Mouse (Mus musculus) embryo, embryonic 10.5 days (tissue): ENCODE results near the gene Gpld1.
"Not testable (repeated sequence)": the region's sequence is repeated elsewhere in the genome, so short reads cannot be mapped to it uniquely, and the experiment has no call there.

Experiments used
- DNase-seq: peaks from one replicate; pipeline ENCODE4 v3.0.0-alpha.2; 2015; ENCODE audit warnings: low spot score

The Gpld1 gene

DNA sequence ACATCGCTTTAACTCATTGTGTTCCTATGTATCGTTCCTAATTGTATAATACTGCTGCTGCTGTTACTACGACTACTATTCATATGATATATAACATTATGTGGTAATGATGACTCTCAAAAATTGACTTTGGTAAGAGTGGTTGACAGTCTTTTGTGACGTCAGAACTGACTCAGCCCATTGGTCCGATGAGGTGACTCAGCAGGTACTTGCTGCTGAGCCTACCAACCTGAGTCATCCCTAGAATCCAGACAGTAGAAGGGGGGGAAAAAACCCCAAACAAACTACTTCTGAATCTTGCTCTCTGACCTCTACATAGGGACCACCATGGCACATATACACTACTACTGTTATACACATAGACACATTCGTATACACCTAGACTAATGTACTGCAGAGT lies 5.9 kb downstream of the Gpld1 start:
- no peak for DNase-seq

DNA sequence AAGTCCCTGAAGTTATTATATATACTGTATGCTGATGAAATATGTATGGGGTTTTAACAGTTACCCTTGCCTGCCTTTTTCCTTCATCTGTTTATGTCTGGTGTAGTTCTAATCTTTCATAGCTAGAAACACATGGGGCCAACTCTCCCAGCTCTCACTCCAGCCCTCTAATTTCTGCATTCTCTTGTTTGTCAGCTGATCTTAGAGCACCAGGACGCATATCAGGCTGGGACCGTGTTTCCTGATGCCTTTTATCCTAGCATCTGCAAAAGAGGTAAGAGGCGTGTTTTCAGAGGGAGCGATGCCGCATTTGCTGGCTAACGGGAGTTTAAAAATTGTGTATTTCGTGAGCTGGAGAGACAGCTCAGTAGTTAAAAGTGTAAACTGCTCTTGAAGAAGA lies 9.7 kb downstream of the Gpld1 start:
- no peak for DNase-seq

DNA sequence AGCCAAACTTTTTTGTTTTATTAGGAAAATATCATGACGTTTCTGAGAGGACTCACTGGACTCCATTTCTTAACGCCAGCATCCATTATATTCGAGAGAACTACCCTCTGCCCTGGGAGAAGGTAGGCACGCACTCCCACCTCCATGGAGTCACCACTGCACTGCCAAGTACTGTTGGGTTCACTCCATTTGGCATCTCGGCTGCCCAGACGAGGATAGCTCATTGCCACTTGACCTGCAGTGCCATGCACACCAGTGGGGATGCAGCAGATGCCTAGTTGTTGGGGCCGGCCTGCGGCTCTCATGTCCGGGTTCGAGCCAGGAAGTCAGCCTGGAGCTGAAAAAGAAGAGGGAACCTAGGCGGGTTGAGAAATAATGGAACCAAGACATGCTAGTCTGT lies 12.1 kb downstream of the Gpld1 start:
- no peak for DNase-seq

DNA sequence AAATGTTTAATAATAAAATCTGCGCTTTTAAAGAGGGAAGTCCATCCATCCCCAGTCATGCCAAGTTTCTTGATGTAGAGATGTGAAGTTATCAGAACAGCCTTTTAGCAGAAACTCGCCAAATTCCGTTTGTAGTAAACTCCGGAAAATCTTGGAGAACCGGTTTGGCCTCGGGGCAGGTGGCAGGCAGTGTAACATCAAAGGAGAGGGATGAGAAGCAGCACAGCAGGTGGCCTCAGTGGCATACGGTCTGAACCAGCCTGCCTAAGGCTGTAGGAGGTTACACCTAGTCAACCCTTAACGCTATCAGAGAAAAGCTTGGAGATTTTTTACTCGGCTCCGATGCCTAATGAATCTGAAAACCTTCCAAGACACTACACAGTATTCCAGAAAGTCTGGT lies 12.5 kb downstream of the Gpld1 start:
- peak; percentile 31 for DNase-seq

DNA sequence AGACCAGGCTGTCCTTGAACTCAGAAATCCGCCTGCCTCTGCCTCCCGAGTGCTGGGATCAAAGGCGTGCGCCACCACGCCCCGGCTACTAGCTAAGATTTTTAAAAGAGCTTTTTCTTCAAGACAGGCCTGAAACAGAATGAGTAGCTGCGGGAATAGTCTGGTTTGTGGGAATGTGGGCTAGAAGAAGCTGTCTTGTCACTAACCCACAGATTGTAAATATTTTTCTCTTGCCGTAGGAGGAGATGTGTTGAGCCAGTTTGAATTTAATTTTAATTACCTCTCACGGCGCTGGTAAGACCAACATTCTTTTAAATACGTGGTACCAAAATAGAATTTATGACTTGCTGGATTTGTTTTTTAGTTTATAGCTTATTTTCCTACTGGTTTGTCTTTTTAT lies 15.7 kb downstream of the Gpld1 start:
- no peak for DNase-seq

DNA sequence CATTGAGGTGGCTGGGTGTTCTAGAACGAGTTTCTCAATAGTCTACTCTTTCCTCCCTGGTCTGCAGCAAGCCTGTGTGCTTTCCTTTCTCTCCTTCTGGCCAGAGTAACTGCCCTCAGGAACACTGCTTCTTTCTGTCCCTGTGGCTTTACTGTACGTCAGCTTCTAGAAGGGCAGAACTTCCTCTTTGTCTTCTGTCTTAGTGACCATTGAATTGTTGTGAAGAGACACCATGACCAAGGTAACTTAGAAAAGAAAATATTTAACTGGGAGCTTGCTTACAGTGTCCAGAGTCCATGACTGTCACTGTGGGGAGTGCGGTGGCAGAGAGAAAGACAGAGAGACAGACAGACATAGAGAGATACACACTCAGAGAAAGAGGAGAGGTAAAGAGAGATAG lies 17.1 kb downstream of the Gpld1 start:
- DNase-seq = no peak

DNA sequence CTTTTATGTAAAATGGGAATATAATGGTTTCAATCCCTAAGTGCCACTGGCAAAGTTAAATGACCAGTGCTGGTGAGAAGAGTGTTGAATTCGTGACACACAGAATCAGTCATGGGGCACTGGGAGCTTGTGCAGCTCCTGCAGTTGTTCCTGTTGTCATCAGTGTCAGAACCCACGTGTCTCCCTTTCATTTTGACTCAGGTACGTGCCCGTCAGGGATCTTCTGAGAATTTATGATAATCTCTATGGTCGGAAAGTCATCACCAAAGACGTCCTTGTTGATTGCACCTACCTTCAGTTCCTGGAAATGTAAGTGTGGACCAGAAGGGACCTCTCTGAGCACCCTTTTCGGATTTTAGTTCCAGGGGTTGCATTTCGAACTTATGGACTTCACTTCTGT lies 19.2 kb downstream of the Gpld1 start:
- DNase-seq = no peak

DNA sequence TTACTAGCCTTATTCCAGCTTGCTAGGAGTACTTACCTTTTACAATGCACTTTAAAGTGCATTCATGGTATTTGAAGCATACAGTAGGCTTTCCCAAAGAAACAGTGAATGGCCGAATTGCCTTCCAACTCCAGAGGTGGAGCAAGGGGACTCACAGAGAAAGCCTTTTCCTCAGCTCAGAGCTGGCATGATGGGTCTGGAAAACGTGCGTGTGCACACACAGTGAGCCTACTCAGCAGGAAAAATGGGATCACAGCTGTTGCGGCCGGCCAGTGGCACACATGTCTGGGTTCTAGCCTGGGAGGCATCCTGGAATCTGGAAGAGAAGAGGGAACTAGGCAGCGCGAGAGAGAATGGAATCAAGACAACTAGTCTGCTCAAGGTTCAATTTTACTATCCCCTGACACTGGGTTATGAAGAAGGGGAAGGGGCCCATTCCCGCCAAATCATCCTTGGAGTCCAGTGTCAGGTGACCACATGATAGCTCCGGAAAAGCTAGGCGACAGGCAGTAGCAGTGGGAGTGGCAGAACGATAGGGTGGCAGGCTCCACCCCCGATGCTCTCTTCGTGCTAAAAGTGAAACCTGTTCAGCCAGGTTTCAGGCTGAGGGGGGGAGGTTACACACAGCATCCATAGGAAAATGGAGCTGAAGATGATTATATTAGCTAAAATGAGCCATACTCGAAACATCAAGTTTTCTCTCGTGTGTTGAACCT lies 22.3 kb downstream of the Gpld1 start:
- DNase-seq = peak; percentile 33

DNA sequence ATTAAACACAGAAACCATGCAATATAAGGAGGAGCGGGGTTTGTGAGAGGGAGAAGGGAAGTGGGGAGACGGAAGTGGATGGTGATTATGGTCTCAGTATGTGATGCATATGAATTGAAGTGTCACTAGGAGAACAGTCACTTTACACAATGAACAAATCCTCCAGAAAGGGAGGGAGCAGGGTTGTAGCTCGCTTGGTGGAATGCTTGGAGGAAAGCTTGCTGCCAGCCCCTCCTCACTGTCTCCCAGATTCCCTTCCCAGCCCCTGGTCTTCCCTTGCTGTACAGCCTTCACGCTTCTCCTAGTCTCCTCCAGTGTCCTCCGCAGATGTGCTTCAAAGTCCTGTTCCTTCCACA lies 22.9 kb downstream of the Gpld1 start:
- DNase-seq = no peak

DNA sequence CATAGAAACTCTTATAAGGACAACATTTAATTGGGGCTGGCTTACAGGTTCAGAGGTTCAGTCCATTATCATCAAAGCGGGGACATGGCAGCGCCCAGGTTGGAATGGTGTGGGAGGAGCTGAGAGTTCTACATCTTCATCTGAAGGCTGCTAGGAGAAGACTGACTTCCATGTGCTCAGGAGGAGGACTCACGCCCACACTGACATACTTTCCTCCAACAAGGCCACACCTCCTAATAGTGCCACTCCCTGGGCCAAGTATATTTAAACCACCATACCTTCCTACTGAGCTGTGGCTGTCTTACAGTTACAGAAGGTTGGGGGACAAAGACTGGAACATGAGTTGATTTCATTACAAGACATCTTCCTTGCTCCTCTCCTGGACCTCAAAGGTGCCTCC lies 28.8 kb downstream of the Gpld1 start:
- not testable (repeated sequence) for DNase-seq

DNA sequence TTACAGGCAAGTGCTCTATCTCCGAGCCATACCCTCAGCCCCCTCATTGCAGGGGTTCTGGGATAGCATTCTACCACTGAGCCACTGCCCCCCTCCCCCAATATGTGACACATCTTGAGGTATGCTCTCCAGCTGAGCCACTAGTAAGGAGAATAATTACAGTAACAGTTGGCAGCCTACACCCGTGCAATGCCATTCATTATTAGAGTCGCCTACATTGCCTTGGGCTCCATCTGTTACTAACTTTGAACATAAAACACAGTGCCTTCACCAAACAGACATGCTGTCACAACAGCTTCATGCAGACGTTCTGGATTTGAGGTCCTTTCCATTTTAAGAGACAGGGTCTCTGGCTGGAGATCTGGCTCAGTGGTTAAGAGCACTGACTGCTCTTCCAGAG lies 33.4 kb downstream of the Gpld1 start:
- DNase-seq = no peak

DNA sequence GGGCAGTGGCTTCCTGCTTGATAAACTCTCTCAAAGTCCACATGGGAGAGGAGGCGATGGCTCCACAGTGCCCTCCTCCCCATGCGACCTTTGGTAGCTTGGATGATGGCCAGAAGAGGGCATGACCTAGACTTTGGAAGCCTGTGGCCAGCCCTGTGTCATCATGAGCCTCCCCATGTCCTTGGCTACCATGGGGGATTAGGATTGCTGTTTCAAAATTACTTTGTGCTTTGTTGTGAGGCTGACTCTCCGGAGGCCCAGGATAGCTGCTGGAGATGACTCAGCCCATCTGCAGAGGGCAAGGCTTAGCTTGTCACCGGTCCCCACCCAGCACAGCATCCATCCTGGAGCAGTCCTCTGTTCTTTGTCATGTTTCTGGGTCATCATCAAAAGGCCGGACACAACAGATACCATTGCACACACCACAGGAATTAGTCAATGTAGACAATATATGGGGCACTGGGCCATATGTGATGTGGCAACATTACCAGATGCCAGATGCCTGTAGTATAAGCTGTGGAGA lies 34.9 kb downstream of the Gpld1 start:
- DNase-seq = no peak

DNA sequence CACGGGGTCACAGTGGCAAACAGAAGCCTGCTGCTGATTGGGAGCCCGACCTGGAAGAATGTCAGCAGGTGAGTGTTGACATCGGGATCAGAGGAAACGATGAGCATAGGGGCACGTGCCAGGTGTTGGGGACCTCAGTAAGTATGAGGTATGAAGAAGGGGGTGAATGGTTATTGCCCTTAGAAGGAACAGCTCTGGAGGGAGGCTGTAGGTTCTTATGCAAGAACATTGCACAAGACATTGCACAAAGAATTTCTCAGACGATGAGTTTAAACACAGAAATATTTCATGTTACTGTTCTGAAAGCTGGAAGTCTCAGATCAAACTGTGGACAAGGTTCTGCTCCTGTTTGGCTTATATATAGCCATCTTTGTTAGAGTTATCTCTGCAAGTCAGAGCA lies 38.1 kb downstream of the Gpld1 start:
- DNase-seq = no peak

DNA sequence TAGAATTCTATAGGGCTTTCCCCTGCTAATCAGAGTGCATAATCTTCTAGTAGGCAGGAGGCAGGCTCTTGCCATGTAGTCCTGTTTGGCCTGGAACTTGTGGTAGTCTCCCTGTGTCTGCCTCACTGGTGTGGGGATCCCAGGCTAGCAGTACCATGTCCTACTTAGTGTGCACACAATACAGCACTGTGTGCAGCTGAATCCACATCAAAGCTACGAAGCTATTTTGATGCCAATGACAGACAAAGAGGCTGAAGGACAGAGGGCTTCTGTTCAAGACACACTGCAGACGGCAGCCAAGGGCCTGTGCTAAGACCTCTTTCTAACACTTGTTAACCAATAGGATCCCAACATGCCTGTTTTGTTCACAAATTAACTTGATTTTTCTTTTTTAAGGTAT lies 42.5 kb downstream of the Gpld1 start:
- DNase-seq = no peak

DNA sequence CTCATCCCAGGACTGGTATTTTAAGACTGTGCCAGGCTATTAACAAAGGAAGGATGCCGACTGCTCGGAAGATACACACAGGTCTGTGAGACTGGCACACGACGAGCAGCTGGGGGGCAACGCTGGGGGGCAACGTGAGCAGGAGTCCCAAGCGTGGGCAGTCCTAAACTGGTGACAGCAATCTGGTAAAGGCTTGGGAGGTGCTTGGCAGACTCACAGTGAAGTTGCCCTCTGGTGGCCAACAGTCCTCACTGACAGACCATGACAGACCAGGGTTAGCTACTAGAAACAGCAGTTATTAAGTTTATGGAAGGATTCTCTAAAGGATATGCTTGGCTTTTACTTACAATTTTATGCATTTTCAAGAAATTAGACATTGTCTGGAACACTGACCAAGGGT lies 45.4 kb downstream of the Gpld1 start:
- DNase-seq = peak; percentile 72

DNA sequence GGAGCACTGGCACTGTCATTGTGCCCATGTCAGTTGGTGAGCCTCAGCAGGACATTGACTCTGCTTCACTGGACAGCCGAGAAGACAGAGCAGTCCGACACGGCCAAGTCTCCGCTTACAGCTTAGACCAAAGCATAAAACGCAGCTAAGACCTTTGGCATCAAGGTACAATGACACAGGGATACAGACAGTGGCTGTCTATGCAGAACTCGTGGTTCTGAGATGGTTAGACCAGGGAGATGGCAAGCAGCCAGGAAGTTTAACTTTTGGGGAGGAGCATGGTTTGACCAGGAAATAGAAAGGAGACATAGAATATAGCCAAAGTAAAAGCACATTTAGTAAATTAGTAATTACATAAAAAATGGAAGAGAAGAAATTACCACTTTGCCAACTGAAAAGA lies 46.1 kb downstream of the Gpld1 start:
- no peak for DNase-seq

DNA sequence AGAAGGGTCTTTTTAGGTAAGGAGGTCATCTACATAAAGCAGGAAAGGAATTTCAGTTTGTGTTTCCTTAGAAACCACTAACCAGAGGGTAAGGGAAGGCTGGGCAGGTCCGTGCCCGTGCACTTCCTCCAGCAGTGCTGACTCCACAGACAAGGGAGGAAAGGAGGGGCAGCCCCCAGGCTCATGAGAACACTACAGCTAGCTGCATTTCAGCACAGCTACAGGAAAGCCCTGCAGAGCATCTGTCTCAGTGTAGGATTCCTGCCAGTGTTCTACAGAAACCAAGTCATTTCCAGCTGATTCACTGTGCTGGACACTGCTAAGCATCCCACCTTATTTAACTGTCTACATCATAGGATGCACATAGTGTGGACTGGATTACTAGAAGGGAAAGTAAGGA lies 50.2 kb downstream of the Gpld1 start:
- DNase-seq = peak; percentile 11

DNA sequence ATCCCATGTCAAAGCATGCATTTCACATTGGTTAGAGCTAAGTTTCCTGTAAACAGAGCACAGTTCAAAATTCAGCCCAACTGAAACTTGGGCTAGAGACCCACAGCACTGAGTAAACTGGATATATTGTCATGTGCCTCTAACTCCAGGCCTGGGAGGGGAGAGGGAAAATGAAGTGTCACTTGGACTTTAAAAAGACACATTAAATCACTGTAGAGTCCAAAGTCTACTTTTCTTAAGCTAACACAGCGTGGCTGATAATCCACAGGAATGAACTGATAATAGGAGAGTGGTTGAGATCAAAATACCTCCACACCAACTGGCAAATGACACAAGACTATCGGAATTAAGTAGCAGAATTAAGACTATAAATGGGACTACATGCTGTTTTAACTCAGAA lies 56.6 kb downstream of the Gpld1 start:
- no peak for DNase-seq

DNA sequence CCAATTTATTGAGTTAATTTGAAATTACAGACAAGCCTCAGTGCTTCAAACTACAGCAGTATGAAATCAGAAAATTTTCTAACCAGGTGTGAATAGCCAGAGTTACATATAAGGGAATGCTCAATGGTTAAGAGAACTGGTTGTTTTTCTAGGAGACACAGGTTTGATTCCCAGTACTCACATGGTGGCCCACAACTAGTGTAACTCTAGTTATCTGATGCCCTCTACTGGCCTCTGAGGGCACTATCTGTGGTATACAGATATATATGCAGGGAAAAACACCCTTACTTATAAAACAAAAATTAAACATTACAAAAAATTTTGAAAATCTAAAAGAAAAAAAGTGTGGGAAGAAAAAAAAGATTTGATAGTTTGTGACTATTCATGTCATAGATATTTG lies 60.0 kb downstream of the Gpld1 start:
- peak; percentile 24 for DNase-seq

DNA sequence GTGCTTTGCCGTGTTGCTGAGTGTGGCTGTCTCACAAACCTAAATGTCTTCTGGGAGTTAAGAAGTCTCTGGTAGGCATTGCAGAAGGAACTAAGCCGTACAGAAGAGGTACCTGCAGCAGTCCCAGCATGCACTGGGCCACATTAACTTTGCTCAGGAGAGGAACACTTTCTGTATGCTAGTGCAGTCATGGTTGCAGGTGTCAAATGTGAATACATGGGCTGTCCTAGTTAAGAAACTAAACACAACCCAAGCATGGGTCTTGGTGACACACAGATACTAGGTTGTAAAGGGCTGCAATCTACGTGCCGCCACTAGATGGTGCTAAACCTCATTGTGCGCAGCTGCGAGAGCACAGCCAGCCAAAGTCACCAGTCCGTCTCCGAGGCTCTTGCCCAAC lies 64.2 kb downstream of the Gpld1 start:
- no peak for DNase-seq

DNA sequence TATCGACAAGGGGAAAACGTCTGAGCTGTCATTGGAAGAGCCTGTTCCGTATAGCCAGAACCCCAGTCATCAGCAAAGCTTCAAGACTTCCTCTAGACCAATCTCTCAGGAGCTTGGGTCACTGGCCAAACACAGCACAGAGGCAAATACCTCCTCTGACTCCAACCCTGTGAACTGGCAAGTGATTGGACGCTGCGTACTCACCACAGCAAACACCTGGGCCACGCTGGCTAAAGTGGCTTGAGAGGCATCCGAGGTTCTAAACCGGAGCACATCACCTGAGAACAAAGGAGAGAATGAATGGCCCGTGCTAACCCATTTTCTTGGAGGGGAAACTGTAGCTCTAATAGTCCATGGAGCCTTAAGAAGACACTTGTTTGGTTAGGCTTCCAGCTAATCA lies 75.4 kb downstream of the Gpld1 start:
- DNase-seq = no peak

DNA sequence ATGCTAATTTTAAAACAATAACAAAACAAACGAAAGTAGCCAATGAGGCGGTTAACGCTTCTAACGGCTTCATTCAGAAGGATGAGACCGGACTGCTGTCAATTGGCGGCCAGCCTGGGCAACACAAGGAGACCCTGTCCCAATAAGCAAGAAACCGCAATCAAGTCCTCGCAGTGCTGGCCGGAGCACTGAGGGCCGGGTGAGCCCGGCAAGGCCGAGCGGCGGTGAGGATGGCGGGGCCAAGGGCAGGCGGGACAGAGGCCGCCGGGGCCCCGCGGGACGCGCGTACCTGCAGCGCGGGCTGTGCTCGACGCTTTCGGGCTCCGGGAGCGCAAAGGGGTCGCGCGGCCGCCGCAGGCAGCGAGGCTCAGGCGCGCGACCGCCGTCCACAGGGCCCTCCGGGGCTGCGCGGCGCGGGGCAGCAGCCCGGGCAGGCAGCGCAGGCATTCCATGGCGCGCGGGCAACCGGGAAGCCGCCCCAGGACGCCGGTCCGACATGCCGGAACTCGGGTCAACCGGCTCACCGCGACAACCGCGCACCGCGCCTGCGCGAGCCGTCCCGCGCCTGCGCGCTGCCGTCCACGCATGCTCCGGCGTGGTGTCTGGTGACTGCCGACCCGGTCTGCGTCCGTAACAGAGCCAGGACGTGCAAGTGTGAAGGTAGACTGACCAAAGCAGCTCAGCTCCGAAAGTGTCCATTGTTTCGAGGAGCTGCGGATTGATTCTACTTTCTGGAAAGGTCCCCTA lies 77.0 kb downstream of the Gpld1 start, which contains the start of gene Mrs2:
Mrs2 (minus strand) TSS at position 587 of the 747 bp plus-strand sequence.
- DNase-seq = peak; percentile 90

DNA sequence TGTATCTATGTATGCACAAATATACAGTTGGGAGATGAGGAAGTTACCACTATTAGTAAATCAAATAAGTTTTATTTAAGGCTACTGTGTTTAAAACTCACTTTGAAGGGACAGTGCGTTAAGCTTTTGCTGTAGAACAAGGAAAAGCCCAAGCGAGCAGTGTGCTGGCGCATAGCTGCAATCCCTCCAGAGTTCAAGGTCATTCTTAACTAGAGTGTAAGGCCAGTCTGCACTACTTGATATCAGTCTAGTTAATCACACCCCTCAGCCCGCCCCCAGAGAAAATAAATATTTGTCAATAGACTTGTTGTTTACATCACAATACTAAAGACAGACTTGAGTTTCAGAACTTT lies 77.6 kb downstream of the Gpld1 start:
- no peak for DNase-seq

DNA sequence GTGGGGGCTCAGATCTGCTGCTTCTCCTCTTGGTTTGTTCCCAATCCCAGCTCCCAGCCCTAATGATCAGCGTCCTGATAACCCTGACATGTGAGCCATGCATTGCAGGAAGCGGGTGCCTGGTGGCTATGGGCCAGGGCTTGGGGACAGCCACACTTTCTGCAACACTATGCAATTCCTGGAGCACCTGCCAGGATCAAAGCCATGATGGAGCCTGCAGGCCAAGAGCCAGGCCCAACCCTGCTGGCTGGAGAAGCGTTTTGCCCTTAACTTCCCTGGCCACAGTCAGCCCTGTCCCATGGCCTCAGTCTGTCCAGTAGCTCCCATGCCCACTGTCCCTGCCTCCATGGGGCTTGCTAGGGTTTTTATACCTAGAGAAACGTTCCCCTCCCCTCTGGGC lies 79.4 kb downstream of the Gpld1 start:
- DNase-seq = no peak
